Mouse (Mus musculus): ENCODE results near the gene Shox2.

The Shox2 gene

DNA sequence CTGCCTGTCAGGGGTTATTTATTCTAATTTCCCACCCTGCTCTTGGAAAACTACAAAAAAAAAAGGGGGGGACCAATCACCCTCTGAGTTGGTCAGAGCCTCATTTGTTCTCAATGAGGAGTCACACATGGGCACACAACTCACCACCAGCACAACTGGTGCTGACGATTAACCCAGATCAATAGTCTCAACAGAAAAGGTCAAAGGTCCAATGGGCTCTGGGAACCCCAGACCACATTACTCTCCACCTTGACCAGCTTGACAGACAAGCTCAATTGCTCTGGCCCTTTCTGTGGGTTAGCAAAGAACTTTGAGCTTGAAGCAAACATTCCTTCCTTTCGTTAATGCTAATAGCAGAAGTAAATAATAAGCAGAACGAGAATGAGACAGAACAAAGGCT is 16.7 kb downstream of the Shox2 start:
- no peak for DNase-seq (ENCODE audit: low read depth in 1 of 2, low spot score in 2 of 2)

DNA sequence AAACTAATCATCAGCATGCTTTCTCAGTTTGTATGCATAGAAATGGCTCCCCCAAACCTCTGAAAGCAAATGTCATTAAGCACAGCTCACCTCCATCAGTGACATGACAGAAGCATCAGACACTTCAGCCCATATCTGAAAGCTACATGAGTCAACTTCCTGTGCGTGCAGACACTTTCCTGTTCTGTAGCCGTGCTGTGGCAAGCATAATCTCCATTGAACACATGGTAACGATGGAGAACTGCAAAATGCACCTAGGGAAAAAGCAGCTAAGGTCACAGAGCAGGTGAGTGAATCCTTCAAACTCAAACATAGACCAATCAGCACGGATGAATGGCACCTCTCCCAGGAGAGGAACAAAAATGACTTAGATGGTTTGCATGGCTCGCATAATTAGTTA is 21.6 kb downstream of the Shox2 start:
- no peak for DNase-seq (ENCODE audit: low read depth in 1 of 2, low spot score in 2 of 2)

DNA sequence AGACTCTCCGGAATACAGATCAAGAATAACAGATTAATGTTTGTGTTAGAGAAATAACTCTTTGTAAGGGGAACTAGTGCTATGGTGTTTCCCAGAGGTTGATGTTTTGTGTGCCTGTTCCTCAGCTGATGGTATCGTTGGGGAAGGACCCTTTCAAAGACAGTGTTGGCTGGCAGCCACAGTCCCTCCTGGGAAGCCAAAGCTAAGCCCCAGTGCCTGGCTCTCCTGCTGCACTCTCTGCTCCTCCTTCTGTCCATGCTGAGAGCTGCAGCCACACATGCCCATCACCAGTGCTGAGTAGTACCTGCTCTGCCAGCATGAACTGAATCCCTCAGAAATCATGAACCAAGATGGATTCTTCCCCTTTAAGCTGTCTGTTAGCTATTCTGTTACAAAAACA is 26.4 kb downstream of the Shox2 start:
- DNase-seq (ENCODE audit: low read depth in 1 of 2, low spot score in 2 of 2) = no peak

DNA sequence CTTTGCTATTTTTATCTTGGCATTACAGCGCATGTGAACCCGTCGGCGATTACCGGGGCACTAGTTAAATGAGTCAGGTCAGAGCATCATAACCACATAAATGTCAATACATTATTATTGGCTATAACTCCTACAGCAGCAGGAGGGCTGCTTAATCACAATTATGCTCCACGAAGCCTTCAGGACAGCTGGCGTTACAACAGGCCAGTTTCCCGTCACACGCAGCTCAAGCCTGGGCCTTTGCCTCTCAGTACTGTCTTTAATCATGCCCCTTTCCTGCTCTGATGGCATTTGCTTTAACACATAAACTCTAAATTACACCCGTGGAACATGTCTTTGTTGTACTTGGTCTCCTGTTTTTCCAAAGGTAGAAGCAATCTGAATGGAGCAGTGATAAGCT is 41.9 kb downstream of the Shox2 start:
- no peak for DNase-seq (ENCODE audit: low read depth in 1 of 2, low spot score in 2 of 2)

DNA sequence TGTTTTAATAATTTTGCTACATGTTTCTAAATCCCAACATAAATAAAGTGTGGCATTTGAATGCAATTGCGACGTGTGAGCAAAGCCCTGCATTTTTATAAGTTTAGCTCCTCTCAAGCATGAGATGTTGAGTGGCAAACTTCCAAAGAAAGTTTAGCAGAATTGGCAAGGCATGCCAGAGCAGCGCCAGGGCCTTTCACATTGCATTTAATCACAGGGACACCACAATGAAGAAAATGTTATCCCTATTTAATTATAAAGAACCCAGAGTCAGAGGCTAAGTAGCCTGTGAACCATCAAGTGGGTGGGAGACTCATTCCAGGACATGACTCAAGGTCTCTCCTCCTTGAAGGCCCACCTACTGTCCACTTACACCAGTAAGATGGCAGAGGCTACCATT is 59.1 kb downstream of the Shox2 start:
- DNase-seq (ENCODE audit: low read depth in 1 of 2, low spot score in 2 of 2) = no peak

Data from monocyte, adult 2 months (primary cell).